Mouse (Mus musculus) large intestine, adult 2 months (tissue): ENCODE results near the gene Pitpnm1. TPM values are rescaled to one million over a fixed set of nuclear protein-coding genes. Genes with fewer than 3 reads are reported as not detected.
"Not testable (repeated sequence)": the region's sequence is repeated elsewhere in the genome, so short reads cannot be mapped to it uniquely, and the experiment has no call there.

Source experiments
- DNase-seq: peaks from one replicate; pipeline ENCODE4 v3.0.0-alpha.2; 2012; ENCODE audit warnings: low read depth, low spot score
- WGBS: fragments of 180-500 bp; shearing (Covaris S2); methylation state at CpG from one replicate; pipeline ENCODE4 v1.1.7; 2018; 5-methylcytosine and 5-hydroxymethylcytosine counted together
- polyA plus RNA-seq: library from polyadenylated mRNA; depleted of rRNA; stranded (reverse); fragments of >200 nt; gene quantifications from 2 replicates; pipeline ENCODE4 v1.2.3, GENCODE M21; 2012

The Pitpnm1 gene
- polyA plus RNA-seq, 1 experiment = 114 TPM

GRCm38 (mm10) chr19:4066877-4067276 lies 32.9 kb upstream of the Pitpnm1 start:
- DNase-seq = no peak

- DNase-seq = not testable (repeated sequence)
- 46% methylated on average over 2 of the region's 2 CpGs for WGBS
These were observed 31.6 kb upstream of the Pitpnm1 start for GRCm38 (mm10) chr19:4068242-4068641.

DNA sequence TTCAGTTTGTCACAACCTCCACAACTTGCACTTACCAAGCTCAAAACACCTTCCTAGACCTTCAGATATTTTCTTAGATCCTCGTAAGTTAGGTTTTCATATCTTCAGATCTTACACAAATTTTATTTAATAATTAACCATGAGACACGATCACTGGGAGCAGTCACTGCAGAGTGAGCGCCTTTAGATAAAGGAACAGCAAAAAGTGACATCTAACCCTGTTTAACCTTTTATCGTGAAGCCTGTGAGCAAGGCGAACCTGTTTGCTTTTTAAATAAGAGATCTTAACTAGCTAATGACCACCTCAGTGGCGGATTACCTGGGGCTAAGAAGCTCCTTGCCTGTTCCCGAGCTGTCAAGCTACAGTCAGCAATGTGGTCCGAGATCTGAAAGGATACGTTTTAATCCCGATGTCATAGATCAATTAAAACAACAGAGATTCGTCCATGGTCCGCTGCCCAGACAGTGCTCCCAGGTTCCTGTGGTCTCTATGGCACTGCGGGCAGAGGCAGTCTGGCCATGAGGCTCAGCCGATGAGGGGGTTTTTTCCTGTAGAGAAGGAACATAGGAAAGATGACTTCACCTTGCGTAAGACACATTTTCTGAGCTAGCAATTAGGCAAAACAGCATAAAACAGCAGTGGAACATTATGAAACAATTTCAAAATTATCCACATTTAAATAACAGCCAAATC lies 30.9 kb upstream of the Pitpnm1 start:
- no peak for DNase-seq
- 37% methylated on average over 15 of the region's 15 CpGs for WGBS

DNA sequence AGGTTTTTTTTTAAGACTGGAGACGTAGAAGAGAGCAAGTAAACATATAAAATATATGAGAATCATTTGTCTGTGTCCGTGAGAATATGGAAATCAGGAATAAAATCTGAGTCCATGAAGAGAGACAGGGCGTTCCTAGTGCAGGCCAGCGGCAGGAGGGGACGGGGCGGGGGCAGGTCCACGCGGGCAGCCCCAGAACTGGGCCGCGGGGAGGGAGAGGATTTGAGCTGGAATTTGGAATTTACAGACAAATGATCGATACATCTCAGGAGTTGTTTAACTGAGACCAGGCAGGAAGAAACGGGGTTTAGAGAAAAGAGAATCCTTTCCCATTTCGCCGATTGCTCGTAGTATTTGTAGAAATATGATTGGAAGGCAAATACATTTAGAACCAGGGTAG lies 29.5 kb upstream of the Pitpnm1 start:
- WGBS = 85% methylated on average over 15 of the region's 15 CpGs
- DNase-seq = no peak

DNA sequence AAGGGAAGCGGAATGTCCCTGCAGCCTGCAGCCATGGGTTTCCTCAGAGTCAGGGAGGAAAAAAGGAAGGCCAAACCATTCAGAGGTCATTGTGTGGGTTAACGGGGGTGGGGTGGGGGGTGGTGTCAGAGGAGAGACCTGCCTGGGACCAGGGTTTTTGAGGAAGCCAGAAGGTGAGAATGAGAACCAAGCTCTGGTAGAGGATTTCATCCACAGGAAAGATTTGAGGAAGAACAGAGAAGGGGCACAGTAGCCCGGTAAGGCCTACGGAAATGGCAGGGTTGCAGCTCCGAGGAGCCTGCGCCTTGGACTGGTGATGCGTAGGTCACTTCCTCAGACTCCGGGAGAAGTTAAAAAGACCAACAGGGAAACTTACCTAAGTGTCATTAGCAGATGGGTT lies 29.0 kb upstream of the Pitpnm1 start:
- WGBS = 86% methylated on average over 8 of the region's 8 CpGs
- DNase-seq = no peak

- no peak for DNase-seq
- 79% methylated on average over 6 of the region's 6 CpGs for WGBS
These were observed 28.4 kb upstream of the Pitpnm1 start for GRCm38 (mm10) chr19:4071406-4071805.

- DNase-seq = no peak
- WGBS = 66% methylated on average over 6 of the region's 6 CpGs
These were observed 26.9 kb upstream of the Pitpnm1 start for GRCm38 (mm10) chr19:4072706-4073424.

DNA sequence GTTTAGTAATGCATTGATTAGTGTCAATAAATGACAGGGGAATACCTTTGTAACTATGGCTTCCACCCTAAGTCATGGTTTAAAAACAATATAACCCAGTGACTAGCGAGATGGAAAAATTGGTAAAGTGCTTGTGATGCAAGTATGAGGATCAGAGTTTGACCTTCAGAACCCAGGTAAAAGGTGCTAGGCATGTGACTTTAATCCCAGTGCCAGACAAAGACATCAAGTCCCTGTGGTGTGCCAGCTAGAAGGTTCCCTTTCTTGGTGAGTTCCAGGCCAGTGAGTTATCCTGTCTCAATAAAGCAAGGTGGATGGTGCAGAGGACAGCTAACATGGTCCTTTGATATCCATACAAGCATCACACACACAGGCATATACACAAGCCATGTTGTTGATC lies 24.3 kb upstream of the Pitpnm1 start:
- no peak for DNase-seq
- 87% methylated on average over 1 of the region's 1 CpGs for WGBS

DNA sequence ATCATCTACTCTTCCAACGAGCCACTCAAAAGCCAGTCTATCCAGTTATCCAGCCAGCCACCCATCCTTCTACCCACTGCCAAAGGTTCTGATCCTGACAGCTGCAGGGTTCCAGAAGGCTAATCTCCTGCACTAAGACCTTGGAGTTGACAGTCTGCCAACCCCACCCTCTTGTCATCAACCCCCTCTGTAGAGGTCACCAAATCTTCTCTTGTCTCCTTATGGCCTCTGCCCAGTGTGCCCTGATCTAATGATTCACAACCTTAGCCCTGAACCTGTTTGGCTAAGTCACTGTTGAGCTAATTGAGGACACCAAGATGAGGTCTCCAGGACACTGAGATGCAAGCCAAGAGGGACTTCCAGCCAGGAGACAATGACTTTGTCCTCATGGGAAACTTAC lies 20.2 kb upstream of the Pitpnm1 start:
- no peak for DNase-seq
- WGBS = 29% methylated on average over 1 of the region's 1 CpGs

DNA sequence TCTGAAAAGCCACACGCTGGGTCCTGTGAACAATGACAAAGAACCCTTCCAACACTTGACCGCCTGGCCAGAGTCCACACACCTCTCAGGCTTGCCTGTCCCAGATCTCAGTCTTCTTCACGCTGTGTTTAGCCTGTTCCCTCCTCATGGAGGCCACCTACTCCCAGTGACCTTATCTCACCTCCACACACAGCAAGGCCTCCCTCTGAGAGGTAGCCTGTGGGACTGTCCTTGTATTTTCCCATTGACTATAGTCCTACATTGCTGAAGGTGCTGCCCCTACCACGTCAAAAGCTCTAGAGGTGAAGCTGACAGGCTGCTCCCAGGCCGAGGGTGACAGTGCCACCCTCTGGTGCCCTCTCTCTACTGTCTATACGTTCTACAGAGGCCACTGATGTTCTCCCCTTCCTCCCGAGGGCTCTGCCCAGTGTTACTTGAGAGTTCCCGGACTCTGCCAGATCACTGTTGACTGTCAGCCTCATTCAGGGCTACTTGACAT lies 19.2 kb upstream of the Pitpnm1 start:
- 55% methylated on average over 8 of the region's 8 CpGs for WGBS
- DNase-seq = no peak

DNA sequence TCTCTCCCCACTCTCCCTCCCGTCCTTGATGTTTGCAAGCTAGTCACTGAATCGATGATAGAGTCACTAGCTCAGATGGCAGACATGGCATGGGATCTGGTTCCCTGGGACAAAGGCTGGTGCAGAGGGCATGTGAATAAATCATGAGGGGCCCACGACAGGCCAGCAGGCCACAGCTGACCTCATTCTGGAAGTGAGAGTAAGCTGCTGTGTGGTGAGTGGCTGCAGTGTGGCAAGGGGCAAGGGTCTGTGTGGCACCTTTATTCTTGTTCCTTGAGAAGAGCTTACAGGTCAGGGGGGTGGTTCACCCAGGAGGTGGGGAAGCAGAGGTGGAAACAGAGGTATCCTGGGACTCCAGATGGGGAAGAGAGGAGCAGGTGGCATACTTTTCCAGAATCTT lies 18.4 kb upstream of the Pitpnm1 start, which contains the start of gene Cabp2:
TSS of gene Cabp2 (plus strand) at position 185 of the 400 bp plus-strand sequence.
- no peak for DNase-seq
- WGBS = 80% methylated on average over 3 of the region's 3 CpGs

GRCm38 (mm10) chr19:4082219-4082965 lies 17.4 kb upstream of the Pitpnm1 start:
- WGBS = 80% methylated on average over 11 of the region's 11 CpGs
- DNase-seq = no peak

DNA sequence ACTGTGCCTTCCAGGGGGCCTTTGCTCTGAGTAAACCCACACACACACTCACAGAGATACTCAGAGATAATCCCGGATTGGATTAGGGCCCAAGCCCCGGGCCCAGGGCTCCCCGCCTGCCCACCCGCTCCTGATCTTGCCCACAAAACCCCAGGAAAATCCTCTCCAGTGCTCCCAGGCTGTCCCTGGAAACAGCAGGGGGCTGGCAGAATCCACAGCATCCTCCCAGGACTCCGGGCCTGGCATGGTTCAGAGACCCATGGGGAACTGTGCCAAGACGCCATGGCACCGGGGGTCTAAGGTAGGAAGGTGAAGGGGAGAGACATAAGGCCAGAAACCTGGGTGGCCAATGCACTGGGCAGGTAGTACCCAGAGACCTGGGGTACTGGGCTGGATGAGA lies 16.5 kb upstream of the Pitpnm1 start:
- WGBS = 91% methylated on average over 7 of the region's 7 CpGs
- DNase-seq = no peak

DNA sequence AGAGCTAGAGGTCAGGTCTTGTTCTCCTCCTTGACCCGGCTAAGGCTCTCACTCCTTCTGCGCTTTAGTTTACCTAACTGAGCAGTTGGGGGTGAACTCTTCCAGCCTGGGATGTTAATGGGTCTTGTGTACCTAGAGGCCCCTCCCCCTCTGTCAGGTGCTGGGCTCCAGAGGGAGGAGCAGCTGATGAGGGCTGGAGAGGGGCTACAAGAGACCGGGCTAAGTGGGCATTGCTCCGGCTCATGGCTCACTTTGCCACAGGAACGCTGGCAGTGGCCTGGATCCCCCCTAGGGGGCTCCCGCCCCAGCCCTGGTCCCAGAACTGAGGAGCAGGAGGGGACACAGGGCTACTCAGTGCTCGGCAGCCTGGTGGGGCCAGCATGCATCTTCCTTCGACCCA lies 16.0 kb upstream of the Pitpnm1 start:
- no peak for DNase-seq
- 74% methylated on average over 8 of the region's 8 CpGs for WGBS

DNA sequence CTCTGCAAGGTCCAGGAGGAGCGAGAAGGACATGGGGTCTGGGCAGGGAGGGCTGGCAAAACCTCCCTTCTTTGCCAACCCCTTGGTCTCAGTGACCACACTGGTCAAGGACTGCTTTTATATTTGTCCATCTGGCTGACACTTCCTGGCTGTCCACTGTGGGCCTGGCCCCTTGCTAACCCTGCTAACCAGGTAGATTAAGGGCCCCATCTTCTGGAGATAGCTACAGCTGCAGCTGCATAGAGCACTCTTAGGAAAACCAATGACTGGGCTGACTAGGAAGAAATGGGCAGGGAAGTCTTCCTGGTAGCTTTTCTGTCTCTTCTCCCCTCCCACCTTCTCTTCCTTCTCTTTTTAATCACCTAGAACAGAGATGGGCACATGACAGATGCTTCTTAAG lies 14.8 kb upstream of the Pitpnm1 start:
- WGBS = 100% methylated on average over 1 of the region's 1 CpGs
- DNase-seq = no peak

DNA sequence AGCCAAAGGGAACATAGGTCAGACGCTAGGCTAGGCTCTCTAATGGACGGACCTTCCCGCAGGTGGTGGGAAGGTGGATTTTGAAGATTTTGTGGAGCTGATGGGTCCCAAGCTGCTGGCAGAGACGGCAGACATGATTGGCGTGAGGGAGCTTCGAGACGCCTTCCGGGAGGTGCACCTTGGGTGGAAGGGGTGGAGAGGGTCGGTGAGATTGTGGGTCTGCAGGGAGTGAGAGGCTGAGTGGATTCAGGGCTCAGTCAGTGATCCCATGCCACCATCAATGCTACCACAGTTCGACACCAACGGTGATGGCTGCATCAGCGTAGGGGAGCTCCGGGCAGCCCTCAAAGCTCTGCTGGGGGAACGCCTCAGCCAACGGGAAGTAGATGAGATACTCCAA lies 13.6 kb upstream of the Pitpnm1 start:
- WGBS = 93% methylated on average over 15 of the region's 15 CpGs
- DNase-seq = no peak

GRCm38 (mm10) chr19:4087090-4087489 lies 12.7 kb upstream of the Pitpnm1 start:
- DNase-seq = no peak
- 70% methylated on average over 5 of the region's 5 CpGs for WGBS

- 39% methylated on average over 5 of the region's 5 CpGs for WGBS
- no peak for DNase-seq
These were observed 11.7 kb upstream of the Pitpnm1 start for GRCm38 (mm10) chr19:4088146-4088545.

- DNase-seq = no peak
- 72% methylated on average over 6 of the region's 6 CpGs for WGBS
These were observed 10.7 kb upstream of the Pitpnm1 start for GRCm38 (mm10) chr19:4089128-4089527.

DNA sequence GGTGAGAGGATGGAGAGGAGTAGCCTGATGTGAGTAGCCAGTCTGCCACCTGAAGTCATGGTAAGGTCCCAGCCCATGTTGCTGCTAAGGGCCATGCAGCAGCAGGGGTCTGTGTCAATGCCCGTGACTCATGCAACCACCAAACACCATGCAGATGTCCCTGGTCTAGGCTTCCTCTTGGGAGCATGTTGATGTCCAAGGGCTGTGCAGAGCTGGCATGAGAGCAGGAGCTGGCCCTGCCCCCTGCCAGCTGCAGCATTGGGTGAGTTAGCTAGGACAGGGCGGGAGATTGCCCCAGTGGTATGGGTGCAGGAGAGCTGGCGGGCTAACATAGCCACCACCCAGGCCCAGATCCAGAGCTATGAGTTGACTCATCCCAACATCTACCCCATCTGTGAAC lies 9.4 kb upstream of the Pitpnm1 start:
- no peak for DNase-seq
- WGBS = 86% methylated on average over 3 of the region's 3 CpGs

DNA sequence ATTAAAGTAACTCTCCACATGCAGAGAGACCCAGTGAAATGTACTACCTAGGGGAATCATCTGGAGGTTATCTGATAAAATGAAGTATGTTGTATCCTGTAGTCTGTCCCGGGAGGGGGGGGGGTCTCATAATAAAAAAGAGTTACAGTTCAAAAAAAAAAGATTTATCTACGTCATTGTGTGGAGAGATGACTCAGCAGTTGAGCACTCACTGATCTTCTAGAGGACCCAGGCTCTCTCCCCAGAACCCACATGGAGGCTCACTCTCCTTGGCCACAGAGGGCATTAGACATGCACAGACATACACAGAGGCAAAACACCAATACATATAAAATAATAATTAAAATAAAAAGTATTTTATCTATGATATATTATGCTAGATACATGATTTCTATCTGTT lies 8.4 kb upstream of the Pitpnm1 start:
- DNase-seq = no peak

More for the DNA sequence above, 8.4 kb upstream of the Pitpnm1 start:
- WGBS = 49% methylated on average over 2 of the region's 2 CpGs
